Mouse (Mus musculus) adrenal gland, adult 2 months (tissue): ENCODE data around the gene Pdss1. TPM values are rescaled to one million over a fixed set of nuclear protein-coding genes. Genes with fewer than 3 reads are reported as not detected.

ENCODE experiments used
- DNase-seq: peaks from one replicate; pipeline ENCODE4 v3.0.0; 2021
- polyA plus RNA-seq: library from polyadenylated mRNA; depleted of rRNA; stranded (reverse); fragments of >200 nt; gene quantifications from 2 replicates; pipeline ENCODE4 v1.2.3, GENCODE M21; 2012; rRNA removed
- total RNA-seq, 2 experiments: library from RNA; stranded (reverse); gene quantifications; 2 replicates each; pipeline ENCODE4 v1.2.3; 2021

Gene Pdss1
- total and polyA plus RNA-seq, 3 experiments: 5.0 to 10.6 (median 8.6) TPM

- no peak for DNase-seq
Observed at GRCm38 (mm10) chr2:22961681-22962080, 66.4 kb downstream of the Pdss1 start.

GRCm38 (mm10) chr2:22962242-22962641, 66.9 kb downstream of the Pdss1 start:
- no peak for DNase-seq

- no peak for DNase-seq
Observed at GRCm38 (mm10) chr2:22962970-22963369, 67.6 kb downstream of the Pdss1 start.

GRCm38 (mm10) chr2:22977387-22977973, 82.2 kb downstream of the Pdss1 start:
- no peak for DNase-seq

- DNase-seq: no peak
Observed at GRCm38 (mm10) chr2:22985973-22986657, 90.8 kb downstream of the Pdss1 start.

Other genes with a start within 250 kb of the Pdss1 start
- 1 to 10 TPM; 2.9 to 4.5 TPM for gene Apbb1ip, start 121.4 kb upstream of the Pdss1 start, total RNA-seq
- 0.86 and 1.2 TPM in 2 replicates for gene Apbb1ip, start 121.4 kb upstream of the Pdss1 start, polyA plus RNA-seq
- gene Abi1, start 144.7 kb downstream of the Pdss1 start, total RNA-seq: 10 to 100 TPM; 64.9 to 91.1 TPM
- 71.4 and 90.6 TPM in 2 replicates for gene Abi1, start 144.7 kb downstream of the Pdss1 start, polyA plus RNA-seq
- gene Acbd5, start 172.6 kb downstream of the Pdss1 start, total RNA-seq: 10 to 100 TPM; 79.4 to 82.5 TPM
- gene Acbd5, start 172.6 kb downstream of the Pdss1 start, polyA plus RNA-seq: 9.4 and 12.1 TPM in 2 replicates